Mouse (Mus musculus): ENCODE data around the gene Crkl. TPM values are rescaled to one million over a fixed set of nuclear protein-coding genes. Genes with fewer than 3 reads are reported as not detected.
"Not testable (repeated sequence)": the region's sequence is repeated elsewhere in the genome, so short reads cannot be mapped to it uniquely, and the experiment has no call there.

The Crkl gene
- total and polyA plus RNA-seq, 3 experiments, result 22.6 to 40.3 (median 22.9) TPM

GRCm38 (mm10) chr16:17507018-17507552, 55.3 kb downstream of the Crkl start:
- DNase-seq (ENCODE audit: low spot score) (no peak), ATAC-seq (ENCODE audit: extremely low read depth, insufficient number of reproducible peaks, low FRiP score, poor library complexity, severe bottlenecking) (no peak)
- Histone ChIP-seq H3K4me3 (ENCODE audit: low read depth, low read length) (no peak overlapping the region), H3K27me3 (ENCODE audit: insufficient read depth, low read length) (peaks cover 47% of the 10 kb centered on the region), H3K9me3 (replicated peaks) (no peaks in the 10 kb centered on the region), H3K36me3 (replicated peaks) (peaks cover 20% of the 10 kb centered on the region), H3K4me1 (ENCODE audit: insufficient read depth, low read depth, low read length) (peaks cover 35% of the 10 kb centered on the region)
- no peak for TF ChIP-seq TAL1 (conservative IDR thresholded peaks at IDR 0.05; ENCODE audit: low read depth, low read length)

GRCm38 (mm10) chr16:17508031-17508430, 56.2 kb downstream of the Crkl start:
- Histone ChIP-seq H3K4me1 (ENCODE audit: insufficient read depth, low read depth, low read length) (peaks cover 29% of the 10 kb centered on the region), H3K4me3 (ENCODE audit: low read depth, low read length) (peak overlapping the region; percentile 76), H3K36me3 (replicated peaks) (peaks cover 30% of the 10 kb centered on the region), H3K27me3 (ENCODE audit: insufficient read depth, low read length) (peaks cover 38% of the 10 kb centered on the region)
- not testable (repeated sequence) for ATAC-seq (ENCODE audit: extremely low read depth, insufficient number of reproducible peaks, low FRiP score, poor library complexity, severe bottlenecking); H3K9me3 ChIP-seq (replicated peaks); DNase-seq (ENCODE audit: low spot score)

GRCm38 (mm10) chr16:17508546-17509239, 56.9 kb downstream of the Crkl start, which contains the start of gene Lztr1:
TSS of gene Lztr1 (plus strand) at chr16:17508688.
- ATAC-seq (ENCODE audit: extremely low read depth, insufficient number of reproducible peaks, low FRiP score, poor library complexity, severe bottlenecking) (peak; percentile 86), DNase-seq (ENCODE audit: low spot score) (peak; percentile 90)
- TF ChIP-seq GATA2 (IDR thresholded peaks at IDR 0.05; ENCODE audit: borderline replicate concordance, low read depth, low read length) (no peak), GATA1 (IDR thresholded peaks at IDR 0.05; ENCODE audit: borderline replicate concordance, low read length) (no peak), TAL1 (conservative IDR thresholded peaks at IDR 0.05; ENCODE audit: low read depth, low read length) (no peak), CTCF (IDR thresholded peaks at IDR 0.05; ENCODE audit: low read depth, low read length) (no peak), POLR2AphosphoS5 (IDR thresholded peaks at IDR 0.05; ENCODE audit: insufficient replicate concordance, low read depth, low read length) (no peak)

GRCm38 (mm10) chr16:17509240-17509597, 57.4 kb downstream of the Crkl start:
- Histone ChIP-seq H3K4me1 (ENCODE audit: insufficient read depth, low read depth, low read length) (peaks cover 29% of the 10 kb centered on the region), H3K36me3 (replicated peaks) (peaks cover 40% of the 10 kb centered on the region), H3K9me3 (replicated peaks) (no peaks in the 10 kb centered on the region), H3K27me3 (ENCODE audit: insufficient read depth, low read length) (peaks cover 29% of the 10 kb centered on the region), H3K4me3 (ENCODE audit: low read depth, low read length) (peak overlapping the region; percentile 76)
- DNase-seq (ENCODE audit: low spot score), result no peak
- ATAC-seq (ENCODE audit: extremely low read depth, insufficient number of reproducible peaks, low FRiP score, poor library complexity, severe bottlenecking), result no peak
- TF ChIP-seq GATA1 (IDR thresholded peaks at IDR 0.05; ENCODE audit: borderline replicate concordance, low read length) (no peak), CTCF (IDR thresholded peaks at IDR 0.05; ENCODE audit: low read depth, low read length) (no peak), TAL1 (conservative IDR thresholded peaks at IDR 0.05; ENCODE audit: low read depth, low read length) (no peak), POLR2AphosphoS5 (IDR thresholded peaks at IDR 0.05; ENCODE audit: insufficient replicate concordance, low read depth, low read length) (no peak), GATA2 (IDR thresholded peaks at IDR 0.05; ENCODE audit: borderline replicate concordance, low read depth, low read length) (no peak)

More at GRCm38 (mm10) chr16:17508546-17509239, 56.9 kb downstream of the Crkl start, which contains the start of gene Lztr1:
- H3K4me1 ChIP-seq (ENCODE audit: insufficient read depth, low read depth, low read length), result peaks cover 29% of the 10 kb centered on the region
- no peaks in the 10 kb centered on the region for H3K9me3 ChIP-seq (replicated peaks)
- peak within 1 kb of the TSS; percentile 76 for H3K4me3 ChIP-seq (ENCODE audit: low read depth, low read length)
- H3K36me3 ChIP-seq (replicated peaks), result peaks cover 36% of the 10 kb centered on the region
- H3K27me3 ChIP-seq (ENCODE audit: insufficient read depth, low read length), result peaks cover 31% of the 10 kb centered on the region

- DNase-seq (ENCODE audit: low spot score) (no peak), ATAC-seq (ENCODE audit: extremely low read depth, insufficient number of reproducible peaks, low FRiP score, poor library complexity, severe bottlenecking) (no peak)
- H3K36me3 ChIP-seq (replicated peaks), result peaks cover 45% of the 10 kb centered on the region
- H3K27me3 ChIP-seq (ENCODE audit: insufficient read depth, low read length), result peaks cover 20% of the 10 kb centered on the region
- H3K9me3 ChIP-seq (replicated peaks), result no peaks in the 10 kb centered on the region
- peaks cover 29% of the 10 kb centered on the region for H3K4me1 ChIP-seq (ENCODE audit: insufficient read depth, low read depth, low read length)
- H3K4me3 ChIP-seq (ENCODE audit: low read depth, low read length), result no peak overlapping the region; the same call in 1 of the 2 replicates
- TF ChIP-seq GATA2 (IDR thresholded peaks at IDR 0.05; ENCODE audit: borderline replicate concordance, low read depth, low read length) (no peak), TAL1 (conservative IDR thresholded peaks at IDR 0.05; ENCODE audit: low read depth, low read length) (no peak), POLR2AphosphoS5 (IDR thresholded peaks at IDR 0.05; ENCODE audit: insufficient replicate concordance, low read depth, low read length) (no peak), CTCF (IDR thresholded peaks at IDR 0.05; ENCODE audit: low read depth, low read length) (no peak), GATA1 (IDR thresholded peaks at IDR 0.05; ENCODE audit: borderline replicate concordance, low read length) (no peak)
These were observed 58.4 kb downstream of the Crkl start for GRCm38 (mm10) chr16:17510143-17510542.

GRCm38 (mm10) chr16:17510686-17511085, 58.9 kb downstream of the Crkl start:
- H3K36me3 ChIP-seq (replicated peaks), result peaks cover 50% of the 10 kb centered on the region
- peaks cover 29% of the 10 kb centered on the region for H3K4me1 ChIP-seq (ENCODE audit: insufficient read depth, low read depth, low read length)
- H3K4me3 ChIP-seq (ENCODE audit: low read depth, low read length), result no peak overlapping the region
- peaks cover 15% of the 10 kb centered on the region for H3K27me3 ChIP-seq (ENCODE audit: insufficient read depth, low read length)
- DNase-seq (ENCODE audit: low spot score) (no peak), ATAC-seq (ENCODE audit: extremely low read depth, insufficient number of reproducible peaks, low FRiP score, poor library complexity, severe bottlenecking) (no peak)
- H3K9me3 ChIP-seq (replicated peaks), result no peaks in the 10 kb centered on the region
- TF ChIP-seq TAL1 (conservative IDR thresholded peaks at IDR 0.05; ENCODE audit: low read depth, low read length), result no peak
- no peak for TF ChIP-seq GATA2 (IDR thresholded peaks at IDR 0.05; ENCODE audit: borderline replicate concordance, low read depth, low read length)
- no peak for TF ChIP-seq CTCF (IDR thresholded peaks at IDR 0.05; ENCODE audit: low read depth, low read length)
- TF ChIP-seq POLR2AphosphoS5 (IDR thresholded peaks at IDR 0.05; ENCODE audit: insufficient replicate concordance, low read depth, low read length), result no peak
- no peak for TF ChIP-seq GATA1 (IDR thresholded peaks at IDR 0.05; ENCODE audit: borderline replicate concordance, low read length)

All from G1E (cell line).